Mouse (Mus musculus): Measurements from ENCODE around the gene Tipin. TPM values are rescaled to one million over a fixed set of nuclear protein-coding genes. Genes with fewer than 3 reads are reported as not detected.

Gene Tipin
- polyA plus RNA-seq, 1 experiment = 40.5 TPM

DNA sequence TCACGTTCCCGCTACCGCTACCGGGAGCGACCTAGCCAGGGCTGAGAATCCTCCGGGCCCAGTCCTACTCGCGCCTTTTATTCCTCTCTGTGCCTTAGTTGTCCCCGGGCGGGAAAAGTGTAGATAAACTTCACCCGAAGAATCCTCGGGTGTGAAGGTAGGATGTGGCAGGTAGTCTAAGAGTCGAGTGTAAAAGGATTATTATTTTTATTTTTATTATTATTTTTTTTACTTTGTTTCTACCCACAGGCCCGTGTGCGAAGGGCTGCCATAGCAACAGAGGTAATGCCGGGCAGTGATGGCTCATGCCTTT is 59.8 kb downstream of the Tipin start, which contains the start of gene Dis3l:
Gene Dis3l, minus strand, starts transcription at position 35 of the 313 bp plus-strand sequence.
- no peak for DNase-seq (ENCODE audit: extremely low spot score in 1 of 2, low spot score in 1 of 2)

DNA sequence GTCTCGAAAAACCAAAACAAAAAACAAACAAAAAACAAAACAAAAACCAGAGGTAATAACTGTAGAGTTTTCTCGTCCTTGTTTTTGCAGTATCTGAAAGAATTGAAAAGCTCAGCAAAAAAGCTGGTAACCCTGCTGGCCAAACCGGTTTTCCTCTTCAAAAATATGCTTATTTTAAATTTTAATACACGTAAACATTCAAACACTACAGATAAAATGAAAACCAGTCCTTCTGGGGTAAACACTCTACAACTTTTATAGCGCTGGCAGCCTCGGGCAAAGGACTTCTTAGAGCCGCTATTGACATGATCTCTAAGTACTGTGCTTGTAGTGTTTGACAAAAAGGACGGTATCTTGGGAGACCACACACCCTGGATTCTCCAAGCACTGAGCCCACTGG is 60.3 kb downstream of the Tipin start:
- DNase-seq (ENCODE audit: extremely low spot score in 1 of 2, low spot score in 1 of 2) = no peak

- no peak for DNase-seq (ENCODE audit: extremely low spot score in 1 of 2, low spot score in 1 of 2)
Observed at GRCm38 (mm10) chr9:64343656-64344055, 62.3 kb downstream of the Tipin start.

- no peak for DNase-seq (ENCODE audit: extremely low spot score in 1 of 2, low spot score in 1 of 2)
Observed at GRCm38 (mm10) chr9:64345931-64346330, 64.5 kb downstream of the Tipin start.

GRCm38 (mm10) chr9:64347377-64347776 is 66.0 kb downstream of the Tipin start:
- peak in 1 of 2 experiments; percentile 31 for DNase-seq (ENCODE audit: extremely low spot score in 1 of 2, low spot score in 1 of 2)

DNA sequence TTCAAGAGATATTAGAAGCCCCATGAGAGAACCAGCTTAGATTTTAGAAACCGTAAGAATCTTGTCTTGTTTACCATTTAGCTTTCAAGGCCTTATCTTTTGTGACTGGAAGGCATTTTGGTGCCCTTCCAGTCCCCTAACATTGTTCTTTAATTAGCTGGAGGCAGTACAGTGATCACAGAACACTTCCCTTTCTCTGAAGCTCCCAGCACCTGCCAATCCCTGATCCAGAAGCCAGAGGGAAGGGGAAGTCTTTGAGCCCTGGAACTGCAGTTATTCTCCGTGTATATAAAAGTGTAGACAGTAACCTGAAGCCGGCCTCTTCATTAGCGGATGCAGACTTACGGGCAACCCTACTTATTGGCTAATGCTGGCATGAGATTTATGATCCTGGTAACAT is 68.1 kb downstream of the Tipin start:
- DNase-seq (ENCODE audit: extremely low spot score in 1 of 2, low spot score in 1 of 2) = no peak

GRCm38 (mm10) chr9:64351191-64351590 is 69.8 kb downstream of the Tipin start:
- no peak for DNase-seq (ENCODE audit: extremely low spot score in 1 of 2, low spot score in 1 of 2)

Other genes with a start within 250 kb of the Tipin start
- gene Lctl, start 164.4 kb upstream of the Tipin start, polyA plus RNA-seq (2012; rRNA removed) = 0.08 and 0.22 TPM in 2 replicates
- gene Zwilch, start 108.5 kb upstream of the Tipin start, polyA plus RNA-seq (2012; rRNA removed) = 6.2 and 7.1 TPM in 2 replicates
- 536 and 611 TPM in 2 replicates for gene Rpl4, start 108.2 kb upstream of the Tipin start, polyA plus RNA-seq (2012; rRNA removed)
- 34.8 and 35.4 TPM in 2 replicates for gene Snapc5, start 102.3 kb upstream of the Tipin start, polyA plus RNA-seq (2012; rRNA removed)
- gene Uchl4, start 46.4 kb upstream of the Tipin start, polyA plus RNA-seq (2012; rRNA removed) = 0.22 and 0.29 TPM in 2 replicates
- 261 and 265 TPM in 2 replicates for gene Map2k1, start 27.9 kb upstream of the Tipin start, polyA plus RNA-seq (2012; rRNA removed)
- gene Dis3l, start 59.7 kb downstream of the Tipin start, polyA plus RNA-seq (2012; rRNA removed) = 23.0 and 24.1 TPM in 2 replicates
- 7.3 and 8.0 TPM in 2 replicates for gene Megf11, start 104.0 kb downstream of the Tipin start, polyA plus RNA-seq (2012; rRNA removed)

All from frontal cortex, adult 2 months (tissue).